Mouse (Mus musculus): ENCODE results near the gene Fcmr. TPM values are rescaled to one million over a fixed set of nuclear protein-coding genes. Genes with fewer than 3 reads are reported as not detected.

Gene Fcmr
- polyA plus RNA-seq, 1 experiment, result not detected

DNA sequence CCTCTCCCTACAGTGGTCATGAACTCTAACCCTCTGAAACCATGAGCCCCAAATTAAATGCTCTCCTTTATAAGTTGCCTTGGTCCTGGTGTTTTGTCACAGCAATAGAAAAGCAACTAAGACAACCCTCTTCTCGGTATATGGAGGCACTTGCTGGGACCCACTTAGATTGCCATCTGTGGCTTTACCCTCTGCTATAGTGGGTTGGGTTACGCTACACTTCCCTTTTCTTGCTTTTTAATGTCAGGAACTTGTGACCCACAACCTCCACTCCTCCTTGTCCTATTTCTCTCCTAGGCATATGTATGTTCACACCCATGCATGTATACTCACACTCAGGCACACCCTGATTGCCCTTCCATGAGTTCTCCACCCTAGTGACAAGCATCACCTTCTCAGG is 7.4 kb downstream of the Fcmr start:
- peaks cover 4% of the 10 kb centered on the region for H3K27me3 ChIP-seq (ENCODE audit: control insufficient read depth, insufficient read depth, insufficient read length)
- no peak overlapping the region for H3ac ChIP-seq (ENCODE audit: control insufficient read depth, insufficient read length, low read depth)
- no peaks in the 10 kb centered on the region for H3K79me2 ChIP-seq (ENCODE audit: control insufficient read depth, insufficient read depth)
- no peak for TF ChIP-seq USF1 (IDR thresholded peaks at IDR 0.05; ENCODE audit: low read depth)
- no peak for TF ChIP-seq MAX (IDR thresholded peaks at IDR 0.05)
- no peak for TF ChIP-seq MYOD1 (IDR thresholded peaks at IDR 0.05; ENCODE audit: control insufficient read depth, insufficient read length, low read depth)
- no peak overlapping the region for H3K4me3 ChIP-seq (ENCODE audit: insufficient read depth, poor library complexity, severe bottlenecking)
- H3K79me3 ChIP-seq (ENCODE audit: low read depth), result no peaks in the 10 kb centered on the region
- no peaks in the 10 kb centered on the region for H3K36me3 ChIP-seq (ENCODE audit: control insufficient read depth, insufficient read depth)

DNA sequence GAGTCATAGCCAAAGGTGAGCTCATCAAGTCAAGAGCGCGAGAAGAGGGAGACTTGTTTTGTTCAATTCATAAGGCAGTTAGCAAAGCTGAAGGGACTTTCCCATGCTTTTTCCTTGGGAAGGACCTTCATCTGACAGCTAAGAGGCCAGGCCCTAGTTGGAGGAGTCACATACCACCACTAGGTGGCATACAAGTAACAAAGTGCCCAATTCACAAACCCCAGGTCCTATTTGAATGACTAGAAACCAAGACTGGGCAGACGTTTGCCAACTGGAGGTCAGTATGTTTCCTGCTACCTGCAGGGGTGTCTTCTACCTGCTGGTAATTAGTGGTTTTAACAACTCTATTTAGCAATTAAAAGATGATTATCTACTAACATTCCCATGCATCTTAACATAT is 9.7 kb downstream of the Fcmr start:
- Histone ChIP-seq H3K4me3 (ENCODE audit: insufficient read depth, poor library complexity, severe bottlenecking) (no peak overlapping the region), H3K79me2 (ENCODE audit: control insufficient read depth, insufficient read depth) (no peaks in the 10 kb centered on the region), H3K36me3 (ENCODE audit: control insufficient read depth, insufficient read depth) (no peaks in the 10 kb centered on the region), H3K27me3 (ENCODE audit: control insufficient read depth, insufficient read depth, insufficient read length) (peaks cover 4% of the 10 kb centered on the region), H3K79me3 (ENCODE audit: low read depth) (no peaks in the 10 kb centered on the region), H3ac (ENCODE audit: control insufficient read depth, insufficient read length, low read depth) (no peak overlapping the region)
- TF ChIP-seq MAX (IDR thresholded peaks at IDR 0.05), result no peak
- TF ChIP-seq CTCF (IDR thresholded peaks at IDR 0.05; ENCODE audit: control insufficient read depth, insufficient read depth, insufficient read length), result peak; percentile 43

DNA sequence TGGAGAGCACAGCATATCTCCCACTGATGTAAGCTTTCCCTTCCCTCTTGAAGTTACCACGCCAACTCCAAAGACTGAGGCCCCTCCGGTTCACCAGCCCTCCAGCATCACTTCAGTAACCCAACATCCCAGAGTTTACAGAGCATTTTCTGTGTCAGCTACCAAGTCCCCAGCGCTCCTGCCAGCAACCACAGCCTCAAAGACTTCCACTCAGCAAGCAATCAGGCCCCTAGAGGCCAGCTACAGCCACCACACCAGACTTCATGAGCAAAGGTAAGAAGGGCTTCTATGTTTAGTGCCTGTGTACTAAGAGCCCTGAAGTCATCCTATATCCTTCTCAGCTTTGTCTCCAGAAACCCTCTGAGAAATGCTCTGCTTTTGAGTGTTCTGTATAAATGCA is 10.4 kb downstream of the Fcmr start:
- Histone ChIP-seq H3K27me3 (ENCODE audit: control insufficient read depth, insufficient read depth, insufficient read length) (peaks cover 4% of the 10 kb centered on the region), H3K36me3 (ENCODE audit: control insufficient read depth, insufficient read depth) (no peaks in the 10 kb centered on the region), H3K4me3 (ENCODE audit: insufficient read depth, poor library complexity, severe bottlenecking) (no peak overlapping the region), H3K79me2 (ENCODE audit: control insufficient read depth, insufficient read depth) (no peaks in the 10 kb centered on the region), H3ac (ENCODE audit: control insufficient read depth, insufficient read length, low read depth) (no peak overlapping the region), H3K79me3 (ENCODE audit: low read depth) (no peaks in the 10 kb centered on the region)
- TF ChIP-seq MYOD1 (IDR thresholded peaks at IDR 0.05; ENCODE audit: control insufficient read depth, insufficient read length, low read depth) (no peak), CEBPB (IDR thresholded peaks at IDR 0.05; ENCODE audit: low read depth) (no peak), FOSL1 (IDR thresholded peaks at IDR 0.05; ENCODE audit: insufficient read depth, low read length, poor library complexity, severe bottlenecking) (no peak), USF1 (IDR thresholded peaks at IDR 0.05; ENCODE audit: low read depth) (no peak), MYOG (IDR thresholded peaks at IDR 0.05; ENCODE audit: control insufficient read depth, extremely low read depth, insufficient read length) (no peak)

DNA sequence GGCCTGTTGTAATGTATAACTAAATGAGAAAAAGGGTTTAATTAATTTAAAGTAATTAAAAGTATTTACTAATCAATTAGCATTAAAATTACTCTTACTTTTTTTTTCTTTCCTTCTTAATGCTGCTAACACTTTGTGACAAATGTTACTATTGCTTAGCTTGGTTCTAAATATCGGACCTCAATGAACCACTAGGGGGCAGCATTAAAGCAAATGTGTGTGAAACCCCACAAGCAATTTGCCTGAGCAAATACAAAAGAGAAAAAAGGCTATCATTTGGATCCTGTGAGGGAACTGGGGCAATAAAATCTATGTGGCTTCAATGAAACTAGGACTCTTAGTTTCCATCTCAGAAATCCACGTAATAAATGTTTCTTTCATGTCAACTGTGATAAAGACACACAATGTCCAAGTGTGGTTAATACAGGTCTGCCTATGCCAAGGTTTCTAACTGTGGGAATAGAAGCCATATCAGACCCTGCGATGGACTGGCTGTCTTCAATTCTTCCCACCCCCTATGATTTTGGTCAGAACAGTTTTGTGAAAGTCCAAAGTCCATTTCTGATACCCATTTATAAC is 11.6 kb downstream of the Fcmr start:
- Histone ChIP-seq H3K79me2 (ENCODE audit: control insufficient read depth, insufficient read depth) (no peaks in the 10 kb centered on the region), H3K27me3 (ENCODE audit: control insufficient read depth, insufficient read depth, insufficient read length) (peaks cover 4% of the 10 kb centered on the region), H3K4me3 (ENCODE audit: insufficient read depth, poor library complexity, severe bottlenecking) (no peak overlapping the region), H3K36me3 (ENCODE audit: control insufficient read depth, insufficient read depth) (no peaks in the 10 kb centered on the region), H3K79me3 (ENCODE audit: low read depth) (no peaks in the 10 kb centered on the region), H3ac (ENCODE audit: control insufficient read depth, insufficient read length, low read depth) (no peak overlapping the region)
- TF ChIP-seq USF1 (IDR thresholded peaks at IDR 0.05; ENCODE audit: low read depth) (no peak), CTCF (IDR thresholded peaks at IDR 0.05; ENCODE audit: control insufficient read depth, insufficient read depth, insufficient read length) (no peak), MYOD1 (IDR thresholded peaks at IDR 0.05; ENCODE audit: control insufficient read depth, insufficient read length, low read depth) (no peak), FOSL1 (IDR thresholded peaks at IDR 0.05; ENCODE audit: insufficient read depth, low read length, poor library complexity, severe bottlenecking) (no peak), CEBPB (IDR thresholded peaks at IDR 0.05; ENCODE audit: low read depth) (no peak), MAX (IDR thresholded peaks at IDR 0.05) (no peak)

DNA sequence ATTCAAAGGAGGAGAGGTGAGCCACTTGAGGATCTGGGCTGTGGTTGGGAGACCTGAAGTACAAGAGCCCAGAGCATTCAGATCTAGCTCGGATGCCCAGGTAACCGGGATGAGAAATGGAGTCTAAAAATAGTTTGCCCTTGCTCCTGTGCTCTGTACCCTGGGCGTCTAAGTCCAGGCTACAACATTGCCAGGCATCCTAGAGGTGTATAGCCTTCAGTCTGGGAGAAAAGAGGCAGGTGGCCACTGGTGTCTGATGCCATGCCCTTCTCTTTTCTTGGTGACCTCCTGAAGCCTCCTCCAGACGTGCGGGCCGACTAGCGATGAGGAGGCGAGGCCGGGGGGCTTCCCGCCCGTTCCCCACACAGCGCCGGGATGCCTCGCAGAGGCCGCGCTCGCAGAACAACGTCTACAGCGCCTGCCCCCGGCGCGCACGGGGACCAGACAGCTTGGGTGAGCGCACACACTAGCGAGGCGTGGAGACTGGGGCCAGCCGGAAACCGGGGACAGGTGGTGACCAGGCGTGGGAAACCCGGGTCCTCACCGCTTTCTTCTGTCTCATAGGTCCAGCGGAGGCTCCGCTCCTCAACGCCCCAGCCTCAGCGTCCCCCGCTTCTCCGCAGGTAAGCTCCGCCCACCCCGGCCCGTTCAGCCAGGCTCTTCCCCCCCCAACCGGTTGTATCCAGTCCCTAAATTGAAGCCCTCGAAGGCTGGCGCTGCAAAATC is 12.6 kb downstream of the Fcmr start:
- no peaks in the 10 kb centered on the region for H3K36me3 ChIP-seq (ENCODE audit: control insufficient read depth, insufficient read depth)
- no peaks in the 10 kb centered on the region for H3K79me2 ChIP-seq (ENCODE audit: control insufficient read depth, insufficient read depth)
- H3ac ChIP-seq (ENCODE audit: control insufficient read depth, insufficient read length, low read depth), result no peak overlapping the region
- H3K4me3 ChIP-seq (ENCODE audit: insufficient read depth, poor library complexity, severe bottlenecking), result no peak overlapping the region
- peaks cover 4% of the 10 kb centered on the region for H3K27me3 ChIP-seq (ENCODE audit: control insufficient read depth, insufficient read depth, insufficient read length)
- H3K79me3 ChIP-seq (ENCODE audit: low read depth), result no peaks in the 10 kb centered on the region
- TF ChIP-seq MYOG (IDR thresholded peaks at IDR 0.05; ENCODE audit: control insufficient read depth, extremely low read depth, insufficient read length), result no peak

DNA sequence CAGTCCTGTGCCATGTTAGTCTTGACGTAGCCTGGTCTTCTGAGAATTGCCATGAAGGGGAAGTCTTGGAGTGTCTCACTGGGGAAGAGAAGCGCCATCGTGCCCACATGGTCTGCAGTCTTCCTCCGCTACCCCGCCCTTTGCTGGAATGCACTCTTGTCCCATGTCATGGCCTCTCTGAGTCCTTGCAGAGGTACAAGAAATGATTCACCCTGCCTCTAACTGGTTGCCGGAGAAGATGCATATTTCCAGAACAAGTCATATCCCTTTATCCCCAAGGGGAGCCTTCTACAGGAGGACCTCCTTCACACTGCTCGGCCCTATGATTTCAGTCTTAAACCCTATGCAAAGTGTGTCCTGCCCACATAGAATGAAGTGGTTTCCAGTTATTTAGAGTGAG is 14.5 kb downstream of the Fcmr start:
- peak; percentile 85 for TF ChIP-seq MAX (IDR thresholded peaks at IDR 0.05)
- TF ChIP-seq CEBPB (IDR thresholded peaks at IDR 0.05; ENCODE audit: low read depth), result no peak
- no peaks in the 10 kb centered on the region for H3K79me3 ChIP-seq (ENCODE audit: low read depth)

More for the DNA sequence above, 14.5 kb downstream of the Fcmr start:
- Histone ChIP-seq H3K27me3 (ENCODE audit: control insufficient read depth, insufficient read depth, insufficient read length) (no peaks in the 10 kb centered on the region), H3K4me3 (ENCODE audit: insufficient read depth, poor library complexity, severe bottlenecking) (no peak overlapping the region), H3ac (ENCODE audit: control insufficient read depth, insufficient read length, low read depth) (no peak overlapping the region), H3K79me2 (ENCODE audit: control insufficient read depth, insufficient read depth) (no peaks in the 10 kb centered on the region), H3K36me3 (ENCODE audit: control insufficient read depth, insufficient read depth) (no peaks in the 10 kb centered on the region)

All from C2C12 (cell line).